ENCODE assay signal across 9 mouse cellular contexts in genomic region chr3:132207469-132207868, GRCm38 (mm10).
DNase-seq lines count a peak whose midpoint lies in the region; ATAC-seq and TF ChIP-seq lines count a peak whose summit lies in the region.
"Had no signal": no experiment of that assay in that cellular context is flagged by ENCODE, and none has a peak within 500 bp of the region (broad histone marks: within the 10 kb centered on the region; RNA-seq: fewer than 3 reads in every experiment).

No protein-coding gene starts in this region.

- no peak overlapping the region for H3K4me3 ChIP-seq in hindbrain, embryonic 10.5 days
- no peak overlapping the region for H3K4me3 ChIP-seq in hindbrain, embryonic 12.5 days
- H3K4me3 ChIP-seq in forebrain, embryonic 16.5 days (replicated peaks; ENCODE audit: low read length) = no peak overlapping the region
- H3K4me3 ChIP-seq in liver, postnatal 0 days (ENCODE audit: low read depth, low read length) = no peak overlapping the region
- H3K4me3 ChIP-seq: liver, embryonic 13.5 days had no signal

- no peaks in the 10 kb centered on the region for H3K9me3 ChIP-seq in hindbrain, embryonic 10.5 days
- no peaks in the 10 kb centered on the region for H3K9me3 ChIP-seq in hindbrain, embryonic 12.5 days (replicated peaks)
- H3K9me3 ChIP-seq in forebrain, embryonic 16.5 days (ENCODE audit: control insufficient read depth, low read length) = no peaks in the 10 kb centered on the region
- H3K9me3 ChIP-seq in liver, postnatal 0 days (ENCODE audit: low read length) = no peaks in the 10 kb centered on the region
- H3K9me3 ChIP-seq: liver, embryonic 13.5 days had no signal

- no peak overlapping the region for H3K4me2 ChIP-seq in hindbrain, embryonic 12.5 days (replicated peaks)
- H3K4me2 ChIP-seq in forebrain, embryonic 16.5 days (ENCODE audit: low read length) = no peak overlapping the region
- H3K4me2 ChIP-seq in liver, postnatal 0 days (ENCODE audit: low read depth, low read length) = no peak overlapping the region
- H3K4me2 ChIP-seq: liver, embryonic 13.5 days had no signal

- H3K9ac ChIP-seq in hindbrain, embryonic 12.5 days = no peak overlapping the region
- no peak overlapping the region for H3K9ac ChIP-seq in forebrain, embryonic 16.5 days (replicated peaks; ENCODE audit: low read depth, low read length)
- no peak overlapping the region for H3K9ac ChIP-seq in liver, postnatal 0 days (replicated peaks)
- H3K9ac ChIP-seq: liver, embryonic 13.5 days had no signal

- no peaks in the 10 kb centered on the region for H3K27me3 ChIP-seq in hindbrain, embryonic 10.5 days (ENCODE audit: insufficient read depth, poor library complexity, severe bottlenecking)
- H3K27me3 ChIP-seq in hindbrain, embryonic 12.5 days = no peaks in the 10 kb centered on the region
- H3K27me3 ChIP-seq in forebrain, embryonic 16.5 days (replicated peaks; ENCODE audit: control insufficient read depth, insufficient read depth, low read length) = no peaks in the 10 kb centered on the region
- no peaks in the 10 kb centered on the region for H3K27me3 ChIP-seq in liver, postnatal 0 days (ENCODE audit: insufficient read depth, low read length)
- H3K27me3 ChIP-seq: liver, embryonic 13.5 days had no signal

- WGBS in hindbrain, embryonic 10.5 days = 29% methylated on average over 11 of the region's 11 CpGs
- 27% methylated on average over 11 of the region's 11 CpGs for WGBS in hindbrain, embryonic 12.5 days
- WGBS in forebrain, embryonic 16.5 days = 30% methylated on average over 11 of the region's 11 CpGs
- 23% methylated on average over 11 of the region's 11 CpGs for WGBS in liver, postnatal 0 days (ENCODE audit: insufficient replicate concordance)

- ATAC-seq in hindbrain, embryonic 12.5 days (ENCODE audit: low FRiP score) = no peak; the same call in 1 of the 2 replicates
- peak; percentile 80; the same call in 1 of the 2 replicates for ATAC-seq in forebrain, embryonic 16.5 days
- ATAC-seq in liver, postnatal 0 days = no peak

- H3K36me3 ChIP-seq in hindbrain, embryonic 10.5 days = no peaks in the 10 kb centered on the region
- H3K36me3 ChIP-seq in hindbrain, embryonic 12.5 days = no peaks in the 10 kb centered on the region
- no peaks in the 10 kb centered on the region for H3K36me3 ChIP-seq in forebrain, embryonic 16.5 days (ENCODE audit: control insufficient read depth, insufficient read depth)
- no peaks in the 10 kb centered on the region for H3K36me3 ChIP-seq in liver, postnatal 0 days (replicated peaks; ENCODE audit: insufficient read depth, low read length)
- H3K36me3 ChIP-seq: liver, embryonic 13.5 days had no signal

- no peak overlapping the region for H3K27ac ChIP-seq in hindbrain, embryonic 10.5 days
- H3K27ac ChIP-seq in hindbrain, embryonic 12.5 days = no peak overlapping the region
- no peak overlapping the region for H3K27ac ChIP-seq in forebrain, embryonic 16.5 days (ENCODE audit: low read length)
- no peak overlapping the region for H3K27ac ChIP-seq in liver, postnatal 0 days (ENCODE audit: low read depth)
- H3K27ac ChIP-seq: liver, embryonic 13.5 days had no signal

- no peak for TF ChIP-seq EP300 in liver, postnatal 0 days (IDR thresholded peaks at IDR 0.05; ENCODE audit: low read depth)

- peak; percentile 52 for DNase-seq in hindbrain, embryonic 10.5 days (ENCODE audit: low spot score)
- DNase-seq in adrenal gland, postnatal 10 days = peak; percentile 78
- DNase-seq in kidney, adult 9 months = peak; percentile 27
- DNase-seq in liver, postnatal 0 days = peak; percentile 51
- peak; percentile 61 for DNase-seq in retina, postnatal 1 day
- no peak for DNase-seq in c-Kit-positive CD71-positive TER-119-positive erythroid progenitor cells, embryonic 14.5 days (ENCODE audit: low spot score)
- DNase-seq: liver, embryonic 13.5 days had no signal

- peak; percentile 64 for TF ChIP-seq CTCF in liver, postnatal 0 days (IDR thresholded peaks at IDR 0.05; ENCODE audit: low read depth)

- no peaks in the 10 kb centered on the region for H3K4me1 ChIP-seq in hindbrain, embryonic 10.5 days (replicated peaks)
- H3K4me1 ChIP-seq in hindbrain, embryonic 12.5 days = no peaks in the 10 kb centered on the region
- H3K4me1 ChIP-seq in forebrain, embryonic 16.5 days (replicated peaks; ENCODE audit: control insufficient read depth, insufficient read depth, low read length) = no peaks in the 10 kb centered on the region
- no peaks in the 10 kb centered on the region for H3K4me1 ChIP-seq in liver, postnatal 0 days (ENCODE audit: insufficient read depth)
- H3K4me1 ChIP-seq: liver, embryonic 13.5 days had no signal
